Mouse (Mus musculus) layer of hippocampus, postnatal 36 days (tissue): ENCODE data around the gene 1600002K03Rik. TPM values are rescaled to one million over a fixed set of nuclear protein-coding genes. Genes with fewer than 3 reads are reported as not detected.
A peak's percentile ranks its signal among the peaks of the same experiment; 100 is the strongest.

Experiments used
- DNase-seq, 2 experiments: peaks; one replicate each; pipeline ENCODE4 v3.0.0; 2022
- total RNA-seq, 2 experiments: library from RNA; stranded (reverse); gene quantifications; 2 replicates each; pipeline ENCODE4 v1.2.3; 2021

Gene 1600002K03Rik
- 1 to 10 TPM; 6.4 to 6.9 TPM for total RNA-seq

DNA sequence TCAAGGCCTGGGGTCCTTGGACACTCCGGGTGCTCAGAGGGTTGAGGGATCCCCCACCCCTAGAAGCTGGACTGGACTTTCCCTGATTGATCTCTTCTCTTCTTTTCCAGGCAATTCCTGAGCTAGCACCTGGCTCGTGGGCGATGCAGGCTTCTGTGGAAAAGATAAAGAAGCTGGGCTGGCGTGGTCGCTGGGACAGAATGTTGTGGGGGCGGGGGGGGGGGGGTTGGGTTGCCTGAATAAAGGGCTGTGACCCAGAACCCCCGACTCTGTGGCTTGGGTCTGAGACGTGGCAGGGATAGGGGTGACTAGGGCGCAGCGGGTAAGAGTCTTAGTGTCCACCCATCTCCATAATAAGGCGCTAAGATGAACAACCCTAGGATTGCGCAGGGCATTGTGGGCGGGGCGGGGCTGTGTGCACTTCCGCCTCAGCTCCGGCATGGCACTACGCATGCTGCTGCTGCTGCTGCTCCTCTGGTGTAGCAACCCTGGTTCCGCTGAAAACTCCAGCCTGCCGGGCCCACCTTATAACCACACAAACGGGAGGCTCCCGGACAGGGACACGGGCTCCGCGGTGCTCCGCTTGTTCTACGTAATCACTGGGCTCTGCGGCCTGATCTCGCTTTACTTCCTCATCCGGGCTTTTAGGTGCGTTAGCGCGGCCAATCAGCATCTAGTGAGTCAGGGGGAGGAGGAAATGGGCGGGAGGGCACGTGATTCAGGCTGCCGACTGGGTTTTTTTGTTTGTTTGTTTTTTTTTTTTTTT, at the start of gene 1600002K03Rik:
Gene 1600002K03Rik, plus strand, starts transcription at position 418 of the 766 bp plus-strand sequence.
- DNase-seq: peak; percentile 91

DNA sequence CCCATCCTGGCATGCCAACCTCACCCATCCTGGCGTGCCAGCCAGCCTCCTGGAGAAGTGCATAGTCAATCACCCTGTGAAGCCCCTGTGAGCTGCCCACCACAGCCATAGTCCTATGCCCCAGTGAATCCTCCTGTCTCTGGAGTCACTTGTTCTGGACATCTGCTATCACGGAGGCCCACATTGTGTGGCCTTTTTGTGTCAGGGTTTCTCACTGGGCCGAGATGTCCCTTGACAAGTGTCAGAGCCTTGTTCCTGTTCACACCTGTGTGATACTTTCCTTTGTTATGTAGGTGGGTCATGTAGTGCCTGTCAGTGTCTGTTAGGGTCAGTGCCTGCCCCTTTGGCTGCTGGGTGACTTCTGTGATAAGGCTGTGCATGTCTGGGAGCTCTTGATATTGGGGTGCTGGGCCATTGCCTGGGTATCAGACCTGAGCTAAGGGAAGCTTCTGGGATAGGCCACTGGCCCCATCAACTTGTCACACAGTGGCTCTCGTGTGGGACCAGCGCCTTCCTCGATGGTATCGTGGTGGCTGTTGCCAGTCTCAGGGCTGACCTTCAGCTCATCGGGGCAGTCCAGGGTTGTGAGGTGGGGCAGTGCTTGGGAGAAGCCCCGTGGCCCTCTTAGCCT, 48.7 kb upstream of the 1600002K03Rik start:
- no peak for DNase-seq

DNA sequence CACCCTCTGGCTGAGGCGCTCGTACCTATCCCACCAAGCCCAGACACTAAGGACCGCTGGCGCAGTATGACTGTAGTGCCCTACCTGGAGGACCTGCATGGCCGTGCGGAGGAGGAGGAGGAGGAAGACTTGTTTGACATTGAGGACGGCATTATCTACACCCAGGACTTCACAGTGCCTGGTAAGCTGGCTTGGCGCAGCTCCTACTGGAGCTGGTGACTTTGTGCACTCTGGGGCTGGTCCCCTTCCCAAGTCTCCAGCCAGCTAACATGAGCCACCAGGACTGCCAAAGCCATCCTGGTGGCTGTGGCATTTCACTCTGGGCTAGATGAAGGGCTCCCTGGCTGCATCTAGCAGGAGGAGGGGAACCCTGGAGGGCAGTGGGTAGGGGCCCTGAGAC, 44.8 kb upstream of the 1600002K03Rik start:
- DNase-seq: no peak

DNA sequence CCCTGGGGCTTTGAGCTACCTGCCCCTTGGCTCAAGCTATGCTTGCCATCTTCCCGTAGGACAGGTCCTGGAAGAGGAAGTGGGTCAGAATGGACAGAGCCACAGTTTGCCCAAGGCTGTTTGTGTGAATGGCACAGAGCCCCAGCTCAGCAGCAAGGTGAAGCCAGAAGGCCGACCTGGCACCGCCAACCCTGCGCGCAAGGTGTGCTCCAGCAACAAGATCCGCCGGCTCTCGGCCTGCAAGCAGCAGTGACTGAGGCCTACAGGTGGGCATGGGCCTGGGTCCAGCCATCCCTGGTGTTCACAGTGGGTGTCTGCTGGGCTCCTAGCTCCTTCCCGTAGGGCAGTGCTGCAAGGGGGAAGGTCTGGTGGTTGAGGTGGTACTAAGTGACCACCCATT, 42.9 kb upstream of the 1600002K03Rik start:
- no peak for DNase-seq

DNA sequence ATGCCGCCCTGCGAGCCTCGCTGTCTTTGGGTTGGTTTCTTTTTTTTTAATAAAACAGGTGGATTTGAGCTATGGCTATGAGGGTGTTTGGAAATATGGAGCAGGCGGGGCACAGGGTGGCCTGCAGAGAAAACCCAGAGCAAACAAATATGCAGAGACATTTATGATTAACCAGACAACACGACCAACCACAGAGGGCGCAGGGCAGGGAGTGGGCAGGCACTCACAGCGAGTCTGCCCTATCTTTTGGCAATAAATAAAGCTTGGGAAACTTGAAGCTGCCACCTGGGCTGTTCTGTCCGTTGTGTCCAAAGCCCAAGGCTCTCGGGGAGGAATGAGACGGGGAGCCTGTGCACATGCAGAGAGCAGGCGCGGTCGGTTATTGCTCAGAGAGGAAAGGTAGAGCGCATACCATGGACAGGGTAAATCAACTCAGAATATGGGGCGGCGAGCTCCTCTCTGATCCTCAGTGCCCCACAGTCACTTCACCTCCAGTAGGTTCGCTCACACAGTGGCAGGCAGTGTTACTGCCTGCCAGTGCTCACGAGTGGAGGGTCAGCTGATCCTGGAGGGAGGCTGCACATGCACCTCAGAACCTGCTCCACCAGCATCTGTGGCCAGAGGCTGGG, 42.2 kb upstream of the 1600002K03Rik start:
- DNase-seq: peak in 1 of 2 experiments; percentile 18

DNA sequence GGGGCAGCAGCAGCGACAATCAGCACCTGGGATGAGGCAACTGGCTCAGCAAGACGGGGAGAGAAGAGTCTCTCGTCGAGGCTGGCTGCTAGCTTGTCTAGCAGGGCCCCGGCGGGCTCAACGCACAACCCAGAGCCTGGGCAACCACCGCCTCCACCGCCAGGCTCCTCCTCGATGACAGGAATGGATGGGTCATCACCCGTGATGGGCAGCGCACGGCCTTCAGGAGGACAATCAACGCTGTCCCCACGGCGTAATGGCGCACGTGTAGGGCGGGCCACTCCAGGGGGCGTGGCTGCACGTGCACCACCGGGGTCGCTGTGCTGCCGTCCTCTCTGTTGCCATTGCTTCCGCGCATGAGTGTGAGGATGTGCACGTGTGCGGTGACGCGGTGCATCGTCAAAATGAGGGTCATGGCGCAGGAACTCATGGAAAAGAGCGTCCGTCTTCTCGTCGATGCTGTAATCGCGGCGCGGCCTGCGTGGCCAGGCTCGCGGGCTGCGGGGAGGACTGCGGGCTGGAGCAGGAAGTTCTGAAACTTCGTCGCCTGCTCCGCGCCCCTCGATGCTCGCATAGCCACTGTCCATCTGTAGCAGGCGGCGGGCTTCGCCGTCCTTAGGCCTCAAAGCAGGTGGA, 41.3 kb upstream of the 1600002K03Rik start:
- peak in 1 of 2 experiments; percentile 51 for DNase-seq

DNA sequence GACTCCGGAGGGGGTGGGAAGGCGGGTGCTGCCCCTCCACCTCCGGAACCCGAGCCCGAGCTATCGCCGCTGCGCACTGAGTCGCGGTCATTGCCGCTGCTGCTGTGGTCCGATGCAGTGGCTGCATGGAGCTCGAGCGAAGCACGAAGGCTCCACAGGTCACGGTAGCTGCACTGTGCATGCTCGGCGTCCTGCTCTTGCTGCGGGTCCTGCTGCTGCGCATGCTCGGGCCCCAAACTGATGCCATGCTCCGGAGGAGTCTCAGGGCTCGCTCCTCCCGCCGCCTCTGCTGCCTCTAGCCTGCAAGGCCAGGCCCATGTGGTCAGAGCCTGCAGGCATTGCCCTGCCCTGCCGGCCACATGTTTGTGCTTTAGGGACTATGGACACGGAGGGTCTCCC, 40.8 kb upstream of the 1600002K03Rik start:
- DNase-seq: peak in 1 of 2 experiments; percentile 46

DNA sequence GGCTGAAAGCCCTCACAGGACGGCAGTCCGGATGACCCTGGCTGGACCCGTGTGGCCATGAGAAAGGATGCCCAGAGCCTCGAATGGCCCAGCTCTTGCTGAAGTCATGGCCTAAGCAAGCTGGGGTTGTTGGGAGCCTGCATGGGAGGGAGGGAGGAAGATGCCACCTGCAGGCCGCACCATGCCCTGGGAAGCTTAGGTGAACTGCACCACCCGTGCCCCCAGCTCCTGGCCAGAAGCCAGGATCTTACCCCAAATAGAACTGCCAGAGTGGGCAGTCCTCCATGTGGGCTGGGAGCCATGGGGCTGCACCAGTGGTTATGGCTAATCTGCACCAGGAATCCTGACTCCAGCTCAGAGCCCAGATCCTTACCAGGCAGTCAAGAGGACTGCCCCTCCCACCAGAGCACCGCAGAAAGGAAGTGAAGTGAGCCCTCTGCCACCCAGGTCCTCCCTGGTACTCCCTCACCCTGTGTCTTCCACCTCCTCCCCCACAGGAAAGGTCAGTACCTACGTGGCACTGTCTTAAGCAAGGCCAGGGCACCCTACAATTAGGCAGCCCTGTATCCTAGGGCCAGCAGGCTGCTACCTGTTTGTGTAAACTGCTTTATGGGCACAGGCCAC, 39.4 kb upstream of the 1600002K03Rik start:
- peak in 1 of 2 experiments; percentile 43 for DNase-seq

DNA sequence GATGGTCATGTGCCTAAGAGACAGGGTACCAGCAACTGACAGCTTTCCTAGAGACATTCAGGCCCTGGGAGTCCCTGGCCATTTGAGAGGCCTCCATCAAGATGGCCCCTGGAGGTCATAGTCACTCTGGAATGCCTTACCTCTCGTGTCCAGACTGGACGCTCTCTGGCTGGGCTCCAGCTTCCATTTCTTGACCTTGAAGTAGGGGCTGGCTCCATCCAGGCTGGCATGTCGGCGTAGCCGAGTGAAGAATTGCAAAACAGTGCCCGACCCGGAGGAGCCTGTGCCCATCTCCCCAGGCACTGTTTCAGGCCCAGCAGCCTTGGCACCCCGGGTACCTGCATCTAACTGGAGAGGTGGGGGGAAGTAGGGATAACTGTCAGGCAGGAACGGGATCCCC, 38.3 kb upstream of the 1600002K03Rik start:
- DNase-seq: no peak

DNA sequence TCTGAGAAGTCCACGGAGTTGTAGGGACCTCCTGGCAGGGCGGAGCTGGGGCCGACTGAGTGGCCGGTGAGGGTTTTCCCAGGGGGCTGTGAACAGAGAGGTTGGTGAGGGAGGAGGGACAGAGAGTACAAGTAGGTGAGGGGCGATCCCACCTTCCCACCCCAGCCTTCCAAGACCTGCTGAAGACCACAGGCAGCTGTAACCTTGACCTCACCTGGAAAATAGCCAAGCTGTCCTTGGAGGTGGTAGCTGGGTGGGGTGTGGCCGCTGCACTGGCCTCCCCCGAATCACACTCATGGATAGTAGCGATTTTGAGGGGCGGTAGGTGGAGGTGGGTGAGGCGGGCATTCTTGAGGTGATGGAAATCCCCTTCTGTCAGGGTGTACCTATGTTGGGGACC, 37.6 kb upstream of the 1600002K03Rik start:
- DNase-seq: no peak

DNA sequence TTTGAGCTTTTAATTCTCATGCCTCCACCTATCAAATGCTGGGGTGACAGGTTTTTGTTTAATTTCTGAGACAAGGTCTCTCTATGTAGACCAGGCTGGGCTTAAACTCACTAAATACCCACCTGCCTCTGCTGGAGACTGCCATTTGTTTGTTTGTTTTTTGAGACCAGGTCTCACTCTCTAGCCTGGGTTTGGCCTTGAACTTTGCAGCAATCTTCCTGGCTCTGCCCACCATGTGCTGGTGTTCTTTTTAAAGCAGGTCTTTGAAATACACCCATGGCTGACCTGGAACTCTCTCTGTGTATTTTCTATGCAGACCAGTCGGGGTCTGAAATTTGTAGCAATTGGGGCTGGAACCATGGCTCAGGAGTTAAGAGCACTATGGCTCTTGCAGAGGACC, 37.1 kb upstream of the 1600002K03Rik start:
- no peak for DNase-seq

DNA sequence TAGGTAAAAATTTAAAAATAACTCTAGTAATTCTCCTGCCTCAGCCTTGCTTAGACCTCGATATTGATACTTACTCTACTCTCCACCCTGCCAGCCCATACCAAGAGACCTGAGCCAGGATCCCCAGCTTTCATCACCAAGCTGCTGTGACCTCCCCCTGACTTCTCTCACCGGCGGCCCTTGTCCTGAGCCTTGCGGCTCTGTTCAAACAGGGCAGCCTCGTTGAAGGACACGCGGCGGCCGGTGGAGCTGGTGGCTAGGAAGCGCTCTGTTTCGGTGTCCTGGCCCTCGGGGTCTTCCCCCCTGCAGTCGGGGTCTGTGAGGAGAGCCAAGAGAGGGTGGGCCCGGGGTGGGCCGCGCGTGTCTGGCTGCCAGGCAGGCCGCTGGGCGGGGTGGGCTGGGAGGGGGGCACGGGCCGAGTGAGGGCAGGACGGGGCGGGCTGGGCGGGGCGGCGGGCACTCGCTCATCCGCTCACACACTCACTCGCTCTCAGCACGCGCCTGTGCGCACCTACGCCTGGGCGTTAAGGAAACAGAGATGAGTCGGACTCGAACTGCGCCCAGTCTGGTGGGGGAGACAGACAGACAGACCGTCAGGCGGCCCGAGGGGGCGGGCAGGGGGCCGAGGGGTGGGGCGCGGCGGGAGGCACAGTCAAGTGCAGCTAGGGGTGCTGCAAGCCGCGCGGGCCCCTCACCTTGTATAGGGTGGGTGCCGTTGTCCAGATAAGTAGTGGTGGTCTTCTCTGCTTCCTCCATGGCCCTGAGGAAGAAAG, 36.4 kb upstream of the 1600002K03Rik start:
- no peak for DNase-seq

DNA sequence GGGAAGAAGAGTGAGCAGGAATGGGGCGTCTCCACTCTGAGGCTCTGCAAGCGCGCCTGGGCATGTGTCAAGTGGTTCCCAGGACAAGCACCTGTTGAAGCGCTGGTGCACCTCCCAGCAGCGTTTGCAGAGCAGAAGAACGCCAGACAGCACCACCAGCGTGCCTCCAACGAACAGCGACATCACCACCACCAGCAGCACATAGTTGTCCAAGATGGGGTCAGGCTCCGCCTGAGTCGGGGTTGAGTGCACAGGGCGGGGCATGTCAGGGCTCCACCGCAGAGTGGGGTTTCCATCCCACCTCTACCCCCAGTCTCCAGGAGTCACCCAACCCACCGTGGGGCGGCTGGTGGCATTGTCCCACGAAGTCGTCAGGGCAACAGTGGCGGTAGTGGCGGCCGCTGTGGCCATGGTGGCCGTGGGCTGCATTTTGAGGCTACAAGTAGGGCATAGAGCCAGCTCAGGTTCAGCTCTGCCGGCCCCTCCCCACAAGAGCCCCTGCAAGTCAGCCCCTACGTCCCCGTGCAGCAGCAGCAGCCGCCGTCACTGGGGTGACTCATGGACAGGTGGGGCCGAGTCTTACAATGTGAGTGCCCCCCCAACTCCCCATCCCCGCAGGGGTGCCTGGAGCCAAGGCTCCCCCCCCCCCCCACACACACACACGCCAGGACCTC, 35.7 kb upstream of the 1600002K03Rik start:
- no peak for DNase-seq

DNA sequence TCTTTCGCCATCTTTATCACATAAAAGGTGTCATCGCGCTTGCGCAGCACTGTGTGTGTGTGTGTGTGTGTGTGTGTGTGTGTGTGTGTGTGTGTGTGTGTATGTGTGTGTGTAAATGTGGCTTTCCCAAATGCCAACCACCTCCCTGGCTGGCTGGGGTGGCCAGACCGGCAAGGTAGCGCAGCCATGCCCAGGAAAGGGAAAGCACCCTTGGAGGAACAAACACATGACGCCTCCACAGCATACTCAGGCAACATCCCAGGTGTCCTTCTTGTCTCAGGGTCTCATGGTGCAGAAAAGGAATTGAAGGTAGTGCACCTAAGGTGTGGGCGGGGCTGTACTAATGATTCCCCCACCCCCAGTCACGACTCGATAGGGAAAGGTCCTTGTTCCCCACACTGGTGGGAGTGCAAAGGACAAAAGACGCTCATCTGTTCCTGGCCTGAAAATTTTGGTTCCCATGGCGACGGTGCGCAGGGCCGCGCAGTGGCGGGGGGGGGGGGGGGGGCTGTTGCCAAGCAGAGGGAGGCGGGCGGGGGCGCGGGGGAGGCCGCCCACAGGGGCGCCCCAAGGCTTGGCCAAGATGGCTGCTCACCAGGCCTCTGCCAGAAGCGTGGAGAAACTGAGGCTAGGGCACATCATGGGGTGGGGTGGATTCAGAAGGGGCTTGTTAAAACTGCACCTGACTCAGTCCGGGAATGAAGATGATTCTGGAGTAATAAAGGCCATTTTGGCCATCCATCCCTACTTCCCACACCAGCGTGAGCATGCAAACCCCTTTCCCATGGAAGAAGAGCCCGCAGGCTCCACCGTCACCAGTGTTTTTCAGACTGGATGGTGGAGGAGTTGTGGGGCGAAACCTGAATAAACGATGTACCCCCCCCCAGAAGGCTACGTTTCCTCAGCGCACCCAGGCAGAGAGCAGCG, 34.9 kb upstream of the 1600002K03Rik start:
- peak; percentile 58 to 64 for DNase-seq

DNA sequence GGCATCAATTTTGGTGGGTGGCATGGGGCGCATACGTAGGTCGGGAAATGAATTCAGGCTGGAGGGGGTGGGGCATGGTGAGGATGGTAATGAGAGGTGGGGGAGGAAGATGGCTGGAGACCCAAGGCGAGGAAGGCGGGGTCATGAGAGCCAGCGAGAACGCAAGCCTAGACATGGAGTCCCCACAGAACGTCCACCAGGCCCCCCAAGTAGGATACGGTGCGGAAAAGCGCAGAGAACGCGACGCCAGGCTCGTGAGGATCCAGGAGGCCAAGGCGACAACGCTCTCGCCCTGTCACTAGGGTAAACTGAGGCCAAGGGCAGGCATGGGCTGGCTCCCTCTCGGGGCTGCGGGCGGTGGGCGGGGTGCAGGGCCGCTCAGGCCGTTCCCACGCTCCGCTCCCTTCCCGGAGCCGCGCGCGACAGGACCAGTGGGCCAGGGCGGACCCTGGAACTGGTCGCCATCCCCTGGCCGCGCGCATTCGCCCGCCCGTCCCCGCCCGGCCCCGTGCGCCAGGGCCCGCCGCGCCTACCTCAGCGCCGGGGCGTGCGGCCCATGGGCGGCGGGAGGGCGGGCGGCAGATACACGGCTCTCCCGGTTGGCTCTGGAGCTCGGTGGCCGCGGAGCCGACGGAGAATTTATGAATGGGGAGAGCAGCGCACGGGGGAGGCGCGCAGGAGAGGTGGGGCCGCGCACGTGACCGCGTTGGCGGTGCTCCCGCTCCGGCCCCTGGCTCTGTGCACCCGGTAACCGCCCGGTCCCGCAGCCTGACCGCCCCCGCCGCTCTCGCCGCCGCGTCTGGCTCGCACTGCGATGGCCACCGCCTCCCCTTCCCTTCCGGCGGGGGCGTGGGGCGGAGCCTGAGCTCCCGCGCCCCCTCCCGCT, 33.9 kb upstream of the 1600002K03Rik start, which contains the start of gene Atp5d:
Gene Atp5d, plus strand, starts transcription at position 80 of the 886 bp plus-strand sequence.
- DNase-seq: peak; percentile 75 to 77

DNA sequence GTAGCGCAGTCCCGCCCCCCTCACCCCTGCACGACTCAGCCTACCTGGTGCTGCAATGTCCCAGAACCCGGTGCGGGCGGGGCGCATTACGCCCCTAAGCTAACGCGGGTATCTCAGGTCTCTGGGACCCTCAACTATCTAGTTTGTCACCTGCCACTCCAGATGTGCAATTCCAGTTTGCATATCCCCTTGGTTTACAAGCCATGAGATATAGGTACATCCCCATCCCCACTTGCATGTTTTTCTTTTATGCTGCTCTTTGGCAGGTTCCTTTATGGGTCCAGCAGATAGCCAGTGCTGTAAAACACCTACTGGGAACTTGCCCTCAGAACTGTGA, 33.3 kb upstream of the 1600002K03Rik start:
- no peak for DNase-seq

DNA sequence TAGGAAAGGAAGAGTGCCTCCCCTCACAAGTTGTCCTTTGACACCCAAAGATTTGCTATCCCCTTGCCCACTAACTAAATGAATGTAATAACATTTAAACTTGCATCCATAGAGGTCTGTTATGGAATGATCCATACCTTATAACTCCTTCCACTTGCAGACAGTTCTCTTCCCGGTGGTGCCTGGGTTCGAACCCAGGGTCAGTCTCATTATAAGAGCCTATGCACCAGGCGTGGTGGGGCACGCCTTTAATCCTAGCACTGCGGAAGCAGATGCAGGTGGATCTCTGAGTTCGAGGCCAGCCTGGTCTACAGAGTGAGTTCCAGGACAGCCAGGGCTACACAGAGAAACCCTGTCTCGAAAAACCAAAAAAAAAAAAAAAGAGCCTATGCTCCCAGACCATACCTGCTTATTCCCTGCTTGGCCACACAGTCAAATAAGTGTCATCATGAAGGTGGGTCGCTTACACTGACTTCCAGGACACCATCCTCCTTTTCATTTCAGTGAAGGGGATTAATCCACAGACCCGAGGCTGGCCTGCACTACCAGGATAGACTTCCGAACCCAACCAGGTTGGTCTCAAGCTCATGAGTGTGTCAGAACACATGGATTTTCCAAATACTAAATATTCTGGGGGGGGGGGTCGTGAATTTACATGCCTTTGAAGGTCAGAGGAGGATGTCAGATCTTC, 32.6 kb upstream of the 1600002K03Rik start:
- peak in 1 of 2 experiments; percentile 0 for DNase-seq

DNA sequence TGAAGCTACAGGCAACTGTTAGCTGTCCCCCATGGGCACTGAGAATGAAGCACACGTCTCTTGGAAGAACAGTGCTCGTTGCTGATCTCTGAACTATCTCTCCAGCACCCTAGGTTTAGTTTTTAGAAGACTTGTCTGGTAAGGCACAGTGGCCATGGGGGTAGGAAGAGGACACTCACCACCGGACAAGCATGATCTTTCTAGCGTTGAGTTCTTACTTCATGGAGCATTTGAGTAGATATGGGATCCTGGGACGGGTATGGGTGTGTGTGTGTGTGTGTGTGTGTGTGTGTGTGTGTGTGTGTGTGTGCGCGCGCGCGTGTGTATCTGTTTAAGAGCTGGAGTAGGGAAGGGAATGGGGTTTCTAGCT, 32.1 kb upstream of the 1600002K03Rik start, which contains the start of gene Cbarp:
Gene Cbarp, minus strand, starts transcription at position 170 of the 370 bp plus-strand sequence.
- DNase-seq: no peak
